Mouse (Mus musculus) layer of hippocampus, adult 9-11 months (tissue): ENCODE results near the gene Spata31d1d.
"Not testable (repeated sequence)": the region's sequence is repeated elsewhere in the genome, so short reads cannot be mapped to it uniquely, and the experiment has no call there.

Source experiments
- DNase-seq: peaks from one replicate; pipeline ENCODE4 v3.0.0; 2022

Gene Spata31d1d

GRCm38 (mm10) chr13:59731652-59732051, at the start of gene Spata31d1d:
TSS of gene Spata31d1d (minus strand) at chr13:59731752.
- DNase-seq = no peak

GRCm38 (mm10) chr13:59779744-59780264, 48.3 kb upstream of the Spata31d1d start:
- DNase-seq = not testable (repeated sequence)

DNA sequence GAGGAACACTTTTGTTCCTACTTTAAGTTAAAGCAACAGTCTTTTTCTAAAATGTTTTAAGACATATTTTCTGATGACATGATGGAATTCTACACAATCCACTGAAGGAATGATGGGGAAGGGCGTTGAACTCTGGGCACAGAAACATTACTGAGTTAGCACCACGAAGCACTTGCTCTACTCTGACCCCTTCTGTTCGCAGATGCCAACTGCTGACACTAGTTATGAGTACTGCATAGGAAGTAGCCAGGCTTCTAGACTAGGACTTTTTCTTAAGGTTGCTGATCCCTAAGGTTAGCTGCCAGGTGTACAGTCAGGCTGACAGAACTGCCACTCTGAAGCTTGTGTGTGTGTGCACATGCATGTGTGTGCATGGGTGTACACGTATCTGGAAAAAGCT, 47.7 kb upstream of the Spata31d1d start:
- DNase-seq = no peak

GRCm38 (mm10) chr13:59775168-59775567, 43.6 kb upstream of the Spata31d1d start:
- DNase-seq = no peak

- DNase-seq = peak; percentile 67
These were observed 39.7 kb upstream of the Spata31d1d start for GRCm38 (mm10) chr13:59771257-59771656.

GRCm38 (mm10) chr13:59770847-59771246, 39.3 kb upstream of the Spata31d1d start:
- DNase-seq = no peak

- peak; percentile 90 for DNase-seq
These were observed 38.6 kb upstream of the Spata31d1d start for GRCm38 (mm10) chr13:59770164-59770562.

GRCm38 (mm10) chr13:59769296-59770163, 38.0 kb upstream of the Spata31d1d start, which contains the start of gene Isca1:
TSS of gene Isca1 (minus strand) at chr13:59769810.
- DNase-seq = peak; percentile 99

GRCm38 (mm10) chr13:59768531-59768930, 37.0 kb upstream of the Spata31d1d start:
- no peak for DNase-seq

- DNase-seq = no peak
These were observed 35.4 kb upstream of the Spata31d1d start for GRCm38 (mm10) chr13:59766786-59767515.

DNA sequence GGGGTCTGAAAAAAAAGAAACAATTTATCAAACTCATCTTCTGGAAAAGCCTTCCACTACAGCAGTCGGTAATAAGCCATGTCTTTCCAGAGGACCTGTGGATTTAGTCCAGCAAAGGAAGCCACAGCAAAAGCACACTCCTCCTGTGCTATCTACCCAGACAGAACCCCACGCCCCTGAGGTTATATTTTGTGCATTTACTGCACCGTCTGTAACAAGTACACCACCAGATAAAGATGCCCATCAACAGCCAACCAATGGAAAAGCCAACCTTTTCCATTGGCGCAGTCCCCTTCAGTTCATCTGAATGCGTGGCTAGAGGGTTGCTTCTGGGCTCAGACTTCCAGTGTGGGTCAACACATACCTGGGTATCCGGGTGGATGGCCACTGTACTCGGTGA, 31.2 kb upstream of the Spata31d1d start:
- DNase-seq = no peak

DNA sequence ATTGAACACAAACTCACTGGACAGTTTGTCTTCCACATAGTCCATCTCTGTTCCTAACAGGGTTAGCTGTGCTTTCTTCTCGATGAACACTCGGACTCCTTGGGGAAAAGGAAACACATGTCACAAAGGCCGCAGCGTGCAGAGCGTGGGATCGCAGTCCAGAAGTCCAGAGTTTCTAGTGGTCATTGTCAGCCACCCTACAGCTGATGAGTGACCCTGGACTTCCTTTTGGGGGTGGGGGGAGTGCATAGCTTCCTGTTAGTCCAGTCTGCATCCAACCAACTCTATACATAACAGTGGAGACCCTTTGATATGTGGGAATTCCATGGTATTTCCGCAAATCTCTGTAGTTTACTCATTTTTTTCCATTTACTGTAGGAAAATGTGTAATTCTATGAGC, 25.4 kb upstream of the Spata31d1d start:
- no peak for DNase-seq

DNA sequence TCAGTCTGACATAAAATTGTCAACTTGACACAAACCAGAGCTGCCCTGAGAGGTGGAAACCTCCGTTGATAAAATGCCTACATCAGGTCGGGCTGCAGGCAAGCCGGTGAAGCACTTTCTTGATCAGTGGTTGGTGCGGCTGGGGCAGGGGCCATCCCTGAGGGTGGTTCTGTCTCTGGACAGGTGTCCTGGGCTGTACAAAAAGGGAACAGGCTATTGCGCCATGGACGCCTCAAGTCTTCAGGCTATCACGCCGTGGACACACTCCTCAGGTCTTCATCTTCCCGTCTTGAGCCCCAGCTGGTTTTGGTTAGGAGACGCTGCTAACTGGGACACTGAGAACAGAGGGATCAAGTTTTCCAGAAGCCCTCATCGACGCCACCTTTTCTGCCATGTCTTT, 18.8 kb upstream of the Spata31d1d start:
- DNase-seq = no peak

DNA sequence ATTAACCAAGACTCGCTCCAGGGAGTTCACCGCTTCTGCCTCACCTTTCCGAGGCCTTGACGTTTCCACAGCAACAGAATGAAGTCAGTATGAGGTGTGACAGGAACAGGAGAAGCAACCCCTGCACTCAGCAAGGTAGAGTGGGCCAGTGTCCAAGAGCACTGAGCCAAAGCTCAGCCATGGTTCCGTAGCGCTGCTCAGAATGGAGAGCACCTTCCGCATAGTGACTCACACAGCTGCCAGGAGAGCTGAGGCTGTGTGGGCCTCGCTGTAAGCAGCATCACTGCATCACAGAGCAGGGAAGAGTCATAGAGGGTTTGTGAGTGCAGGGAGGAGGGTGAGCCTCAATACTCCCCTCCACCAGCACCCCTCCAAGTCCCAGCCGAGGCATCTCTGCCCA, 15.2 kb upstream of the Spata31d1d start, which contains the start of gene 1700014D04Rik:
TSS of gene 1700014D04Rik (minus strand) at position 42 of the 400 bp plus-strand sequence.
- peak; percentile 42 for DNase-seq

DNA sequence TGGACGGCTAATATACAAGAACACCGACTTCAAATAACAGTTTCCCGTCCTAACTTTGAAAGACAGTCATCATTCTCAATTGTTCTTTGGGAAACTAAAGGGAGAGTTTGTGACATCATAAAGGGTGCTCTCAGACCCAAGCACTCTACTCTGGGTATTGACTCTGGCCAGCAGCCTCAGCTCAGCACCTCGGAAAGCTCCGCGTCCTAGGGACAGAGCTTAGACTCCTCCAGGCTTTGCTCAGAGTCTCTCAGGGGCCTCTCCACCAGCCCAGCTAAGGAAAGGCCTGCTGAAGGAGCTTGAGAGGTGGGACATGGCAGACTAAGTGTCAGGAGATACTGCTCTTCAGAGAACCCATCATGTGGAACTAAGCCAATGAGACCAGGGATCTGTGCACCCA, 14.6 kb upstream of the Spata31d1d start:
- no peak for DNase-seq

DNA sequence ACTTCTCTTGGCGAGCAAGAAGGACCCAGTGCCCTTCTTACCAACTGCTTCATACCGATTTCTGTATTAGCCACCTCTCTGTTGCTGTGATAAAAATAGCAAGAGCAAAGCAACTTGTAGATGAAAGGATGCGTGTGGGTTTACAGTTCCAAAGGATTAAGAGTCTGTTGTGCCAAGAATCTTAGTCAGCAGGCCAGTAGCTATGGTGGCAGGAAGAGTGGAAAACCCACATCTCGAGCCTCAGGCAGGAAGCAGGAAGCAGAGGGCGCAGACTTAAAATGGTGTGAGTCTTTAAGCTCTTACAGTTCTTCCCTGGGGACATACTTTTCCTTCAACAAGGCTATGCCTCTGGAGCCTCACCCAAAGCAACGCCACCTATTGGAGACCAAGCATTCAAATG, 13.9 kb upstream of the Spata31d1d start:
- no peak for DNase-seq

DNA sequence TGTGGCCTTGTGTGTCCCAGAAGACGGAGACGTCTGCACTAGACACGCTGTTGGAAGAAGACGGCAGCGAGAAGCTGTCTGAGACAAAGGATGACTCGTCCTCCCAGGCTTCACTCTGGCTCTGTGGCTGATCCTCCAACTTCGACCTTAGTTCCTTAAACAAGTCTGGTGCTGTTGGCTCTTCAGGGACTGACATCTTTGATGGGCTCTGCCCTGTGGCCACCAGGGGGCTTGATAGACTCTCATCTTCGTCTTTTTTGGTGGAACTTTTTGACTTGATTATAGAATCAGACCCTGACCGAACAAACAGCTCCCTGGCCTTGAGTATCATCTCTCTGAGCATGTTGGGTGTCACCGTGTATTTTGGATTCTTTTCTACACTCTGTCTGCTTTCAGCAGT, 10.1 kb upstream of the Spata31d1d start:
- DNase-seq = no peak

- no peak for DNase-seq
These were observed 9.5 kb upstream of the Spata31d1d start for GRCm38 (mm10) chr13:59741096-59741495.

DNA sequence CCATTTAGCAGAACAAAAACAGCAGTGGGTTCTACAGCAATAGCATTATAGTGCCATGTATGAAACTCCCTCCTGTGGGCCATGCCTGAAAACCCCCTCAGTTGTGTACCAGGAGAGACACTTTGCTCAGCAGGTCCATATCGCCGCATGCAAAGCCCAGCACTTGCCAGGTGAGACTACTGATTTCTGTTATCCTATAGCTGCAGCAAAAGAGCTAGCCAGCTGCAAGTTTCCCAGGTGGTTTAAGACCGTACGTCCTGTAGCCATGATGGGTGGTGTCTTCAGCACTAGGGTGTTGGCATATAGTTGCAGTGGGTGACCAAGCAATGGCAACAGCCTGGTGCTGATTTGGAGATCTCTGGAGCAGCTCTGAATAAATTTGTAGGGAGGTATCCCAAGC, 7.8 kb upstream of the Spata31d1d start:
- no peak for DNase-seq

DNA sequence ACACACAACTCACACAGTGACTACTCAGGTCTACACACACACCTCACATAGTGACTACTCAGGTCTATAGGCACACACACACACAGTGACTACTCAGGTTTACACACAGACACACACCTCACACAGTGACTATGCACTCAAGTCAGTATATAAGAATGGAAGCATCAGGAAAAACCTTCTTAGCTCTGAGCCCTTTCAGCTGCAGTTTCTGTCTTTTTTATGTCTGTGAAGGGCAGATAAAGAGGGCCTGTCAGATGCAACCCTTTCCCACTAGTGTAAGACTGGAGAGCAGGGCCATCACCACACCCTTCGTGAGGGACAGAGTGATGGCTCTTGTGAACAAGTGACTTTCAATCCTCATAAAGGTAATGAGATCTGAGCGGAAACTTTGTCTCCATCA, 6.9 kb upstream of the Spata31d1d start:
- no peak for DNase-seq

DNA sequence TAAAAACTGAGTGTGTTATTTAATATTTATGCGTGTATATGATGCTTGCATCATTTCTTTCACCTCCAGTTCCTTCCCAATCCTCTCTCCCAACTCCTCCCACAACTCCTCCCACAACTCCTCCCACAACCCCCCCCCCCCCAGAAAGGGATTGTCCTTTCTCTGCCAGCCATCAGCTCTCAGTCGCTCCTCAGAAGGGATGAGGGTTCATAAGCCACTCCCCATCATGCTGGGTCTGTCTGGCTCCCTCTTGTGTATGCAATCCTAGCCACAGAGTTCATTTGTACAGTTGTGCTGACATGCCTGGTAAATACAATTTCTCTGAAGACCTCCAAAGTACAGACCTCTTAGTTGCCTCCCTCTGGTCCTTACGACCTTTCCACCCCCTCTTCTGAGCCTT, 3.6 kb upstream of the Spata31d1d start:
- no peak for DNase-seq

GRCm38 (mm10) chr13:59734347-59734746, 2.8 kb upstream of the Spata31d1d start:
- DNase-seq = not testable (repeated sequence)

DNA sequence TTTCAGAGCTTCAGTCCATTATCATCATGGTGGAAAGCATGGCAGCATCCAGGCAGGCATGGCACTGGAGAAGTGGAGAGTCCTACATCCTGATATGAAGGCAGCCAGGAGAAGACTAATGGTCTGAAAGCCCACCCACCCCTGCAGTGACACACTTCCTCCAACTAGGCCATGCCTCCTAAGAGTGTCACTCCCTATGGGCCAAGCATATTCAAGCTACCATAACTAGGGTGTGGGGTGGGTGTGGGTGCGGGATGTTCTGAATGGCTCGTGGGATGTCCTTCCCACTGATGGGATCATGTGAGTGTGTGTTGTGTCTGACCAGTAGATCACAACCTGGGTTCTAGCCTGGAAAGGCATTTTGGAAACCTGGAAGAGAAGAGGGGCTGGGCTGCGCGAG, 2.4 kb upstream of the Spata31d1d start:
- DNase-seq = no peak
